Mouse (Mus musculus): ENCODE data around the gene Tex37. TPM values are rescaled to one million over a fixed set of nuclear protein-coding genes. Genes with fewer than 3 reads are reported as not detected.

Tex37 gene
- not detected for polyA plus RNA-seq (2017; shearing (Covaris generic))

DNA sequence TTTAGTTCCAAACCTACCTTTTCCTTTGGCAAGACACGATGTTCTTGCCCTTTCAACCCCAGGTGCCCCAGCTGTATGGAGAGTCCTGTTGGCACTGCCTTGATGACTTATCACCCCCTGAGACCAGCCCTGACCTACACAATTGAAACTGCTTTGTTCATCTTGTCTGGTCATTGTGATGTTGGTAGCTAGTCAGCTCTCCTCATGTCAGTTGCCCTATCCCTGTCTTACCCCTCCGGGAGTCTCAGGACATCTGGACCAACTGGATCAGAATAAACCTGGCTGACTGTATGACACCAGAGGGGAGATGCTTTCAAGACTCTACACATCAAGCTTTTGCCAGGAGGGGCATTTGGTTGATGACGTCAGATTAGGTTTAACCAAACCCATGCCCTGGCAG is at the start of gene Tex37:
TSS of gene Tex37 (minus strand) at position 101 of the 400 bp plus-strand sequence.

DNA sequence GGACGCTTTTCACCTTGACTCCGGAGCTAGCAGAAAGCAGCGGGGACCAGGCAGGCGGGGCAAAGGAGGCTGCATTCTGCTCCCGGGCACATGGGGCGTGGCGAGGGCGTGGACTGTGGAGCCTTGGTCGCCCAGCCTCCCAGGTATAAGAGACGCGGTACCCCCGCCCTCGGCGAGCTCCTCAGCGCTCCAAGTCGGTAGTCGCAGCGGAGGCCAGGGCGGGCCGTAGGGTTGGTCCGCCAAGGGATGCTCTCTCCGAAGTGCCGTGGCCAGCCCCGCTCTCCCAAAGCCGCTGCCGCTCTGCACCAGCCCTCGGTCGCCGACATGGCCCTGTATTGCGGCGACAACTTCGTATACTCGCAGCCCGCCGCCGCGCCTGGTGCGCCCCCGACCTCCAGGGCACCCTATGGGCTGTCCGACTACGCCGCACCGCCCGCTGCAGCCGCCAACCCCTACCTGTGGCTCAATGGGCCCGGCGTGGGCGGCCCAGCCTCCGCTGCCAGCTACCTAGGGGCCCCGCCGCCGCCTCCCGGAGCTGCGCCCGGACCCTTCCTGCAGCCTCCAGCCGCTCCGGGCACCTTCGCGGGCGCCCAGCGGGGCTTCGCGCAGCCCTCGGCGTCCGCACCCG is 37.7 kb upstream of the Tex37 start, which contains the start of gene Foxi3:
TSS of gene Foxi3 (plus strand) at position 247 of the 628 bp plus-strand sequence.

Other genes with a start within 250 kb of the Tex37 start
- gene Rpia, start 126.7 kb downstream of the Tex37 start, polyA plus RNA-seq (2017; shearing (Covaris generic)) = 3.5 TPM
- 3.1 TPM for gene Eif2ak3, start 74.4 kb downstream of the Tex37 start, polyA plus RNA-seq (2017; shearing (Covaris generic))
- not detected for gene Foxi3, start 37.6 kb upstream of the Tex37 start, polyA plus RNA-seq (2017; shearing (Covaris generic))
- 3.5 TPM for gene Thnsl2, start 225.5 kb upstream of the Tex37 start, polyA plus RNA-seq (2017; shearing (Covaris generic))